Mouse (Mus musculus) monocyte, adult 5-6 weeks (primary cell): ENCODE measurements around the gene Olfr32. TPM values are rescaled to one million over a fixed set of nuclear protein-coding genes. Genes with fewer than 3 reads are reported as not detected.
"Not testable (repeated sequence)": the region's sequence is repeated elsewhere in the genome, so short reads cannot be mapped to it uniquely, and the experiment has no call there.

Source experiments
- ATAC-seq: fragments of 153-309, 156-312 bp; replicated peaks from 2 replicates; pipeline ENCODE4 v1.8.0; 2017; ENCODE audit warnings: mild to moderate bottlenecking; ENCODE audit not compliant: low TSS enrichment, insufficient number of reproducible peaks, severe bottlenecking, poor library complexity, low FRiP score
- total RNA-seq: library from RNA; stranded (forward); fragments of 200-1000, 200-491, 200-594 nt; gene quantifications from 3 replicates; pipeline ENCODE4 v1.2.3, GENCODE M21; 2017

Olfr32 gene
- total RNA-seq, result not detected in 3 replicates

- no peak for ATAC-seq
Measured at GRCm38 (mm10) chr2:90142196-90142595, at the start of gene Olfr32. TSS of gene Olfr32 (minus strand) at chr2:90142296.

- peak; percentile 68; the same call in 1 of the 2 replicates for ATAC-seq
Measured at GRCm38 (mm10) chr2:90187082-90187481, 45.0 kb upstream of the Olfr32 start.

GRCm38 (mm10) chr2:90186082-90186481, 44.0 kb upstream of the Olfr32 start:
- ATAC-seq, result not testable (repeated sequence)

- no peak for ATAC-seq
Measured at GRCm38 (mm10) chr2:90153916-90154315, 11.8 kb upstream of the Olfr32 start.

- ATAC-seq, result no peak
Measured at GRCm38 (mm10) chr2:90152991-90153390, 10.9 kb upstream of the Olfr32 start, which contains the start of gene Olfr1270. TSS of gene Olfr1270 (minus strand) at chr2:90153091.

GRCm38 (mm10) chr2:90121312-90121711, 20.8 kb downstream of the Olfr32 start, which contains the start of gene Olfr1269:
TSS of gene Olfr1269 (minus strand) at chr2:90121412.
- no peak for ATAC-seq

Other genes starting within 250 kb of the Olfr32 start
- 0.19 TPM in 1 of 3 replicates, not detected in the others for gene Olfr1258, start 215.0 kb downstream of the Olfr32 start, total RNA-seq
- 1.1 TPM in 1 of 3 replicates, not detected in the others for gene Olfr1259, start 193.6 kb downstream of the Olfr32 start, total RNA-seq
- gene Olfr1260, start 168.0 kb downstream of the Olfr32 start, total RNA-seq, result not detected in 3 replicates
- gene Olfr1261, start 151.1 kb downstream of the Olfr32 start, total RNA-seq, result not detected in 3 replicates
- not detected in 3 replicates for gene Olfr1262, start 142.2 kb downstream of the Olfr32 start, total RNA-seq
- not detected in 3 replicates for gene Olfr1263, start 130.2 kb downstream of the Olfr32 start, total RNA-seq
- not detected in 3 replicates for gene Olfr1264, start 116.7 kb downstream of the Olfr32 start, total RNA-seq
- gene Olfr1265, start 107.0 kb downstream of the Olfr32 start, total RNA-seq, result not detected in 3 replicates
- gene Olfr140, start 78.7 kb downstream of the Olfr32 start, total RNA-seq, result not detected in 3 replicates
- gene Olfr1269, start 20.9 kb downstream of the Olfr32 start, total RNA-seq, result not detected in 3 replicates
- gene Olfr1270, start 10.8 kb upstream of the Olfr32 start, total RNA-seq, result not detected in 3 replicates
- gene Olfr1506, start 82.2 kb upstream of the Olfr32 start, total RNA-seq, result not detected in 3 replicates
- not detected in 3 replicates for gene Olfr142, start 115.3 kb upstream of the Olfr32 start, total RNA-seq
- not detected in 3 replicates for gene Olfr1271, start 128.7 kb upstream of the Olfr32 start, total RNA-seq
- not detected in 3 replicates for gene Olfr1272, start 150.5 kb upstream of the Olfr32 start, total RNA-seq
- gene Gm13769, start 179.9 kb upstream of the Olfr32 start, total RNA-seq, result 0.39 TPM in 1 of 3 replicates, not detected in the others